Mouse (Mus musculus): Measurements from ENCODE around the gene Sirt5. TPM values are rescaled to one million over a fixed set of nuclear protein-coding genes. Genes with fewer than 3 reads are reported as not detected.

Sirt5 gene
- polyA plus RNA-seq, 1 experiment from 2014 or later: 32.1 TPM

Other genes with a start within 250 kb of the Sirt5 start
- gene Tbc1d7, start 194.0 kb upstream of the Sirt5 start, polyA plus RNA-seq (2016; fragmentation: Nextera tagmentation; extraction: Ambion mirVana): 62.9 and 64.8 TPM in 2 replicates
- gene Gfod1, start 61.3 kb upstream of the Sirt5 start, polyA plus RNA-seq (2016; fragmentation: Nextera tagmentation; extraction: Ambion mirVana): 0.10 and 0.40 TPM in 2 replicates
- gene Nol7, start 32.9 kb downstream of the Sirt5 start, polyA plus RNA-seq (2016; fragmentation: Nextera tagmentation; extraction: Ambion mirVana): 126 and 129 TPM in 2 replicates
- 7.8 and 8.0 TPM in 2 replicates for gene Ranbp9, start 115.8 kb downstream of the Sirt5 start, polyA plus RNA-seq (2016; fragmentation: Nextera tagmentation; extraction: Ambion mirVana)
- gene Mcur1, start 194.7 kb downstream of the Sirt5 start, polyA plus RNA-seq (2016; fragmentation: Nextera tagmentation; extraction: Ambion mirVana): 9.5 and 10.1 TPM in 2 replicates

All from embryonic facial prominence, embryonic 10.5 days (tissue).